Mouse (Mus musculus) G1E (cell line): ENCODE measurements around the gene Ttll9.

ENCODE experiments used
- CTCF ChIP-seq: IDR thresholded peaks from 2 replicates; pipeline ENCODE4 v1.5.1; 2012; ENCODE audit warnings: low read depth, low read length, inconsistent platforms, mixed read lengths
- GATA1 ChIP-seq: IDR thresholded peaks from 2 replicates; pipeline ENCODE4 v1.6.1; 2012; ENCODE audit warnings: borderline replicate concordance, low read length, inconsistent platforms, mixed read lengths
- GATA2 ChIP-seq: IDR thresholded peaks from 2 replicates; pipeline ENCODE4 v1.6.1; 2012; ENCODE audit warnings: low read depth, low read length, inconsistent platforms, borderline replicate concordance
- POLR2AphosphoS5 ChIP-seq: IDR thresholded peaks from 2 replicates; pipeline ENCODE4 v1.6.1; 2012; ENCODE audit warnings: low read depth, low read length, inconsistent platforms; ENCODE audit not compliant: insufficient replicate concordance
- TAL1 ChIP-seq: conservative IDR thresholded peaks from 2 replicates; pipeline ENCODE4 v1.6.1; 2012; ENCODE audit warnings: low read depth, low read length, inconsistent platforms, mixed read lengths

DNA sequence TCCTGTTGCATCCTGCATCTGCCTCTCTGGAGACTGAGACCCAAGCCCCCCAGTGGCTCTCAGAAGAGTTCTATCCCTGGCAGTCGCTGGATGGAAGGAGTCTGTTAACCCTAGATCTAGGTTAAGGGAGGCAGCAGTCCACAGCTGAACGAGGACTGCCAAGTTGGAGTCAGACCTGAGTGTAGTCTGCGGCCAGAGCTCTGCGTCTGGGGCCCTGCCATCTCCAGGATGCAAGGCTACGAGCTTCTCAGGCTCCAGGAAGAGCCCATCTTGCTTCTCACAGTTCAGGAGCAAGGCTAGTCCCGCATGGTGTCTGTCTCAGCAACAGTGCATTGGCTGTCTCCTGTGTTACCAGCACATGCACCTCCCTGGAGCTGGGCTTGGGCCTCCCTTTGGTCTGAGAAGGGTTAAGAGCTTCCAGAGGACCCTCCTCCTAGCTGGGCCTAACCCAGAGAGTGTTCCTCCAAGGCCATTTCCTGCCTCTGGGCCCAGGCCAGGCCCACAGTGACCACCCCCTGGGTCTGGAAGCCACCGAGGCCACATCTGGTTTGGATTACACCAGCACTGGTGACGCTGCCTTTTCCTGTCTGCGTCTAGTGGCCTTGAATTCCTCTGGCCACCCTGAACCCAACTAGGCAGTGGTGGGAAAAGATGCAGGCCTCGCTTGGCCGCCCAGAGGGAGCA lies 37.0 kb upstream of the Ttll9 start:
- TF ChIP-seq CTCF = no peak
- TF ChIP-seq GATA1 = no peak
- no peak for TF ChIP-seq TAL1
- no peak for TF ChIP-seq POLR2AphosphoS5
- no peak for TF ChIP-seq GATA2
